In genomic region chr11:106488126-106488561, GRCm38 (mm10) we compare ENCODE assay signal across 9 mouse cellular contexts. TPM values are rescaled to one million over a fixed set of nuclear protein-coding genes. Genes with fewer than 3 reads are reported as not detected.
DNase-seq lines count a peak whose midpoint lies in the region; ATAC-seq and TF ChIP-seq lines count a peak whose summit lies in the region.
"Had no signal": no experiment of that assay in that cellular context is flagged by ENCODE, and none has a peak within 500 bp of the region (broad histone marks: within the 10 kb centered on the region; RNA-seq: fewer than 3 reads in every experiment).

No protein-coding gene starts in this region.

- peak overlapping the region; percentile 9 to 74; a peak in 3 of 4 replicates for H3K27ac ChIP-seq in heart, embryonic 14.5 days (replicated peaks in 1 of 2; ENCODE audit: control insufficient read depth in 1 of 2, insufficient read depth in 1 of 2, low read depth in 2 of 2, low read length in 2 of 2)
- peak overlapping the region; percentile 14 for H3K27ac ChIP-seq in bone marrow, adult 2 months (ENCODE audit: control insufficient read depth, insufficient read depth, low read depth, low read length, poor library complexity)
- H3K27ac ChIP-seq in hindbrain, embryonic 10.5 days: peak overlapping the region; percentile 89

- ATAC-seq in heart, embryonic 14.5 days (ENCODE audit: insufficient number of reproducible peaks, insufficient read depth, low FRiP score, low read depth): no peak

- no peaks in the 10 kb centered on the region for H3K9me3 ChIP-seq in heart, embryonic 14.5 days (ENCODE audit: control insufficient read depth, low read length)
- H3K9me3 ChIP-seq in hindbrain, embryonic 10.5 days: no peaks in the 10 kb centered on the region
- no peaks in the 10 kb centered on the region for H3K9me3 ChIP-seq in megakaryocyte, embryonic 14.5 days

- peak overlapping the region; percentile 77 to 81 for H3K4me3 ChIP-seq in heart, embryonic 14.5 days (ENCODE audit: control insufficient read depth in 1 of 2, insufficient read depth in 1 of 2, low read depth in 1 of 2, low read length in 2 of 2)
- peak overlapping the region; percentile 52 for H3K4me3 ChIP-seq in bone marrow, adult 2 months (replicated peaks; ENCODE audit: control insufficient read depth, low read depth, low read length)
- peak overlapping the region; percentile 97 for H3K4me3 ChIP-seq in hindbrain, embryonic 10.5 days
- H3K4me3 ChIP-seq in megakaryocyte, embryonic 14.5 days (replicated peaks): peak overlapping the region; percentile 94

- H3K4me2 ChIP-seq in heart, embryonic 14.5 days (ENCODE audit: low read length): peak overlapping the region; percentile 67

- TF ChIP-seq CTCF in bone marrow, adult 2 months (IDR thresholded peaks at IDR 0.05; ENCODE audit: control insufficient read depth, insufficient read depth, low read length): no peak

- WGBS in heart, embryonic 14.5 days: 16% methylated on average over 17 of the region's 17 CpGs
- WGBS in bone marrow, adult 2 months: 10% methylated on average over 17 of the region's 17 CpGs
- 10% methylated on average over 17 of the region's 17 CpGs for whole genome bisulfite sequencing in hindbrain, embryonic 10.5 days

- DNase-seq in heart, postnatal 4 days: no peak
- DNase-seq in hindbrain, embryonic 10.5 days (ENCODE audit: low spot score): no peak
- DNase-seq in cerebellum, postnatal 25 days: no peak
- no peak for DNase-seq in cerebellum, postnatal 36 days
- no peak for DNase-seq in left cerebral cortex, postnatal 36 days (ENCODE audit: low spot score in 2 of 2)

- TF ChIP-seq POLR2A in bone marrow, adult 2 months (IDR thresholded peaks at IDR 0.05; ENCODE audit: borderline replicate concordance, control insufficient read depth, low read depth, low read length): no peak

- H3K36me3 ChIP-seq in heart, embryonic 14.5 days (ENCODE audit: control insufficient read depth, insufficient read depth, low read length): no peaks in the 10 kb centered on the region
- no peaks in the 10 kb centered on the region for H3K36me3 ChIP-seq in hindbrain, embryonic 10.5 days
- H3K36me3 ChIP-seq in megakaryocyte, embryonic 14.5 days (replicated peaks; ENCODE audit: low read length): no peaks in the 10 kb centered on the region

- peaks cover 7 to 9% of the 10 kb centered on the region in 2 experiments; a peak in 2 of 4 replicates for H3K4me1 ChIP-seq in heart, embryonic 14.5 days (ENCODE audit: control insufficient read depth in 2 of 2, insufficient read depth in 2 of 2, low read length in 2 of 2)
- H3K4me1 ChIP-seq in bone marrow, adult 2 months (ENCODE audit: control insufficient read depth, insufficient read depth, low read length): no peaks in the 10 kb centered on the region; the same call in 1 of the 2 replicates
- H3K4me1 ChIP-seq in hindbrain, embryonic 10.5 days (replicated peaks): peaks cover 20% of the 10 kb centered on the region
- peaks cover 46% of the 10 kb centered on the region for H3K4me1 ChIP-seq in megakaryocyte, embryonic 14.5 days

- peak overlapping the region; percentile 50 for H3K9ac ChIP-seq in heart, embryonic 14.5 days (ENCODE audit: low read length)

- H3K27me3 ChIP-seq in heart, embryonic 14.5 days (ENCODE audit: control insufficient read depth, insufficient read depth, low read length): no peaks in the 10 kb centered on the region
- no peaks in the 10 kb centered on the region for H3K27me3 ChIP-seq in hindbrain, embryonic 10.5 days (ENCODE audit: insufficient read depth, poor library complexity, severe bottlenecking)
- no peaks in the 10 kb centered on the region for H3K27me3 ChIP-seq in megakaryocyte, embryonic 14.5 days (replicated peaks)
- H3K27me3 ChIP-seq: Patski had no signal

- intact Hi-C loops in left cerebral cortex, postnatal 36 days (cut with DNase I): no loop called here

RNA-seq across cellular contexts. Expression of gene Ern1, which starts 0.5 kb away (rescaled TPM):
- 4.8 and 6.8 TPM in 2 replicates for polyA plus RNA-seq in heart, embryonic 14.5 days (2014; fragmentation: Nextera tagmentation; extraction: Ambion mirVana)
- 1 to 10 TPM; 8.7 to 9.8 TPM for total RNA-seq in heart, postnatal 4 days (2021)
- polyA plus RNA-seq in bone marrow, adult 2 months (2011; ENCODE audit: insufficient read depth, insufficient read length, low replicate concordance, missing spikeins): 4.4 and 13.4 TPM in 2 replicates
- polyA plus RNA-seq in hindbrain, embryonic 10.5 days (2016; fragmentation: Nextera tagmentation; extraction: Ambion mirVana): 6.3 and 7.1 TPM in 2 replicates
- polyA plus RNA-seq in megakaryocyte, embryonic 14.5 days (2012; ENCODE audit: insufficient read depth, low replicate concordance): 0.86 and 3.0 TPM in 2 replicates
- total RNA-seq in left cerebral cortex, postnatal 36 days (2021): 1 to 10 TPM; 9.8 to 9.9 TPM

Comparison
In these comparisons a context has a peak if more than half of its experiments do, and no peak if none do; other contexts are left out.
1. H3K27ac ChIP-seq: peak in every context shown above with its lines; median percentile 89 in hindbrain, embryonic 10.5 days; 42 in heart, embryonic 14.5 days; 14 in bone marrow, adult 2 months.